Mouse (Mus musculus) embryonic fibroblast, embryonic 13.5 days (primary cell): ENCODE data around the gene Slc6a6.

Experiments used
- CTCF ChIP-seq: IDR thresholded peaks from 2 replicates; pipeline ENCODE4 v1.5.1; 2011; ENCODE audit warnings: mild to moderate bottlenecking, control low read depth, low read length, moderate library complexity, borderline replicate concordance; ENCODE audit not compliant: insufficient read depth
- POLR2A ChIP-seq: IDR thresholded peaks from 2 replicates; pipeline ENCODE4 v1.6.1; 2011; ENCODE audit warnings: low read depth, mild to moderate bottlenecking, control low read depth, low read length, moderate library complexity

- TF ChIP-seq POLR2A (no peak), CTCF (no peak)
Observed at GRCm38 (mm10) chr6:91808022-91808421, 124.2 kb downstream of the Slc6a6 start.
